Mouse (Mus musculus) midbrain, embryonic 13.5 days (tissue): ENCODE results near the gene Dck. TPM values are rescaled to one million over a fixed set of nuclear protein-coding genes. Genes with fewer than 3 reads are reported as not detected.

Source experiments
- ATAC-seq: fragments of 200-750 bp; cut with Nextera tagmentation; 2 replicates; pipeline ENCODE4 v1.8.0; 2017; ENCODE audit warnings: mild to moderate bottlenecking, moderate TSS enrichment, moderate library complexity
- H3K27ac ChIP-seq: fragments of 300-500 bp; sonication (generic); 2 replicates; pipeline ENCODE4 v1.5.1; 2015; ENCODE audit warnings: inconsistent platforms, mild to moderate bottlenecking, moderate library complexity
- H3K27me3 ChIP-seq: fragments of 300-500 bp; sonication (generic); 2 replicates; pipeline ENCODE4 v1.6.1; 2015; ENCODE audit warnings: mild to moderate bottlenecking, inconsistent platforms
- H3K36me3 ChIP-seq: fragments of 300-500 bp; sonication (generic); 2 replicates; pipeline ENCODE4 v1.6.1; 2015; ENCODE audit warnings: mild to moderate bottlenecking, inconsistent platforms
- H3K4me1 ChIP-seq: fragments of 300-500 bp; sonication (generic); replicated peaks from 2 replicates; pipeline ENCODE4 v1.6.1; 2015; ENCODE audit warnings: inconsistent platforms
- H3K4me2 ChIP-seq: fragments of 300-500 bp; sonication (generic); replicated peaks from 2 replicates; pipeline ENCODE4 v1.6.1; 2015; ENCODE audit warnings: moderate library complexity, mild to moderate bottlenecking, inconsistent platforms
- H3K4me3 ChIP-seq: fragments of 300-500 bp; sonication (generic); replicated peaks from 2 replicates; pipeline ENCODE4 v1.5.1; 2015; ENCODE audit warnings: mild to moderate bottlenecking, inconsistent platforms
- H3K9ac ChIP-seq: fragments of 300-500 bp; sonication (generic); replicated peaks from 2 replicates; pipeline ENCODE4 v1.6.1; 2015; ENCODE audit warnings: mild to moderate bottlenecking, inconsistent platforms
- H3K9me3 ChIP-seq: fragments of 300-500 bp; sonication (generic); 2 replicates; pipeline ENCODE4 v1.6.1; 2016; ENCODE audit warnings: mild to moderate bottlenecking, inconsistent platforms
- WGBS: fragments of 180-500 bp; shearing (Covaris S2); methylation state at CpG from one replicate; pipeline ENCODE4 v1.1.7; 2015; 5-methylcytosine and 5-hydroxymethylcytosine counted together
- polyA plus RNA-seq: library from polyadenylated mRNA; unstranded; fragments of >200 nt; fragmentation: Nextera tagmentation; extraction: Ambion mirVana; gene quantifications from 2 replicates; pipeline ENCODE4 v1.2.1, GENCODE M21; 2015

Gene Dck
- polyA plus RNA-seq, 1 experiment from 2014 or later, result 82.1 TPM

DNA sequence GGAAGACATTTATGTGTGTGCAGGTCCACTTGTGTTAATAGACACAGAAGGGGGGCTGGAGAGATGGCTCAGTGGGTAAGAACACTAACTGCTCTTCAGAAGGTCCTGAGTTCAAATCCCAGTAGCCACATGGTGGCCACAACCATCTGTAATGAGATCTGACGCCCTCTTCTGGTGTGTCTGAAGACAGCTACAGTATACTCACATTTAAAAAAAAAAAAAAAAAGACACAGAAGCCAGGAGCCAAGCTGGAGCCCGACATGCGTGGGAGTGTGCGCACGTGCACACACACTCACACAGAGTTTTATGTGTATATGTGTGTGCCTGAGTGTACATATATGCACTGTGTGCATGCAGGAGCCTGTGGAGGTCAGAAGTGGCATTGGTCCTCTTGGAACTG is 2.2 kb upstream of the Dck start:
- Histone ChIP-seq H3K27ac (no peak overlapping the region), H3K4me3 (no peak overlapping the region), H3K36me3 (no peaks in the 10 kb centered on the region; the same call in 1 of the 2 replicates), H3K9me3 (no peaks in the 10 kb centered on the region), H3K4me1 (peaks cover 22% of the 10 kb centered on the region), H3K9ac (no peak overlapping the region), H3K4me2 (no peak overlapping the region), H3K27me3 (no peaks in the 10 kb centered on the region)
- WGBS, result 92% methylated on average over 5 of the region's 5 CpGs
- no peak for ATAC-seq

DNA sequence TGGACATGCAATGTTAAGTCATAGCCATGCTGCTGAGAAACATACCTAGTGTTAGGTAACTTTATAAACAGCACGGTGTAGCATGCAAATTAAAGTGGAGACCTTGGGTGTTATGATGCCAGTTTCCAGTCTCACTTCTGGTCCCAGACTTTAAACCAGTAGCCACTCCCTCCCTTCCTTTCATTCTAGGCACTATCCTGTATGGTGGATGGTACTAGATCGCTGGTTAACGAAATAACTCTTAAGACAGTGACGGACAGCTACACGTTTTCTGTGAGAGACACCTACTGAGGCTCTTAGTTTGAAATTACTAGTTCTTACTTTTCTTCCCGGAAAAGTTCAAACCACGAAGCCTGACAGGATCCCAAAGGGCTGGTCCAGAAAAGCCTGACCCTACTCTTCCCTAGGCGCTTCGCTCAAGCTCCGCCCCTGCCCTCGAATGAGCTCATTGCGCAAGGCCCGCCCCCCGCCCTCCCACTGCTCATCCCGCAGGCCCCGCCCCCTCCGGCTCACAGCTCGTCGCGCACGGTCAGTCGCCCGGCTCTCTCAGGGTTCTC is 288 bp upstream of the Dck start:
- H3K9me3 ChIP-seq, result no peaks in the 10 kb centered on the region
- peak; percentile 74 for ATAC-seq
- H3K9ac ChIP-seq, result peak overlapping the region; percentile 75; the same call in 1 of the 2 replicates
- H3K27ac ChIP-seq, result peak overlapping the region; percentile 88
- WGBS, result 1% methylated on average over 22 of the region's 23 CpGs
- H3K36me3 ChIP-seq, result peaks cover 2% of the 10 kb centered on the region
- H3K27me3 ChIP-seq, result no peaks in the 10 kb centered on the region
- H3K4me2 ChIP-seq, result peak overlapping the region; percentile 61
- peaks cover 25% of the 10 kb centered on the region for H3K4me1 ChIP-seq
- H3K4me3 ChIP-seq, result peak overlapping the region; percentile 61

- no peaks in the 10 kb centered on the region for H3K27me3 ChIP-seq
- peak overlapping the region; percentile 75 for H3K9ac ChIP-seq
- peaks cover 25% of the 10 kb centered on the region for H3K4me1 ChIP-seq
- H3K36me3 ChIP-seq, result peaks cover 8% of the 10 kb centered on the region
- 0 out of 2 replicates have a peak, but pooled peaks have one; percentile 0 for ATAC-seq
- H3K4me2 ChIP-seq, result peak overlapping the region; percentile 61
- H3K27ac ChIP-seq, result peak overlapping the region; percentile 88
- no peaks in the 10 kb centered on the region for H3K9me3 ChIP-seq
- WGBS, result 10% methylated on average over 6 of the region's 6 CpGs
- peak overlapping the region; percentile 61 for H3K4me3 ChIP-seq
These were observed 791 bp downstream of the Dck start for GRCm38 (mm10) chr5:88765587-88765986.

DNA sequence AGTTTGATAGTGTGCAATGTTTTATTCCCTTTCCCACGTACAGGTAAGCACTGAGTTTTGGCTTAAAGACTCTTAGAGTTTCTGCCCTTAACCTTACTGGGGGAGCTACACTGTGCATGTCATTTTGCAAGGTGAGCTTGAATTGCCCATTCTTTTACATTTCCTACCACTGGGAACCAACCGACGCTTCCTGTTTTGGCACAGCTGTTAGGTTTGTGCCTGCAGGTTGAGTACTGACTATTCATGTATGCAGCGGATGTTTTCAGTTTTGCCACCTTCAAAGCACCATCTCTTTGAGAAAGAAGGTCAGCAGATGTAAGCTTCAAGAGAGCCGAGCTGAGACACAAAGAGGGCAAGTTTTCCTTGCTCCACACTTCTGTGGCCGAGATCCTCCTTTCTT is 1.3 kb downstream of the Dck start:
- 54% methylated on average over 6 of the region's 6 CpGs for WGBS

GRCm38 (mm10) chr5:88766863-88767262 is 2.1 kb downstream of the Dck start:
- H3K9ac ChIP-seq, result peak overlapping the region; percentile 75; the same call in 1 of the 2 replicates
- 95% methylated on average over 5 of the region's 5 CpGs for WGBS
- ATAC-seq, result no peak
- H3K27me3 ChIP-seq, result no peaks in the 10 kb centered on the region
- peaks cover 25% of the 10 kb centered on the region for H3K4me1 ChIP-seq
- H3K36me3 ChIP-seq, result peaks cover 18% of the 10 kb centered on the region
- no peak overlapping the region for H3K27ac ChIP-seq
- no peaks in the 10 kb centered on the region for H3K9me3 ChIP-seq
- peak overlapping the region; percentile 61 for H3K4me2 ChIP-seq
- H3K4me3 ChIP-seq, result peak overlapping the region; percentile 61

More for the DNA sequence above, 1.3 kb downstream of the Dck start:
- no peak overlapping the region for H3K27ac ChIP-seq
- peak overlapping the region; percentile 61 for H3K4me3 ChIP-seq
- H3K9me3 ChIP-seq, result no peaks in the 10 kb centered on the region
- no peak for ATAC-seq
- H3K36me3 ChIP-seq, result peaks cover 11% of the 10 kb centered on the region
- no peaks in the 10 kb centered on the region for H3K27me3 ChIP-seq
- H3K4me2 ChIP-seq, result peak overlapping the region; percentile 61
- H3K4me1 ChIP-seq, result peaks cover 25% of the 10 kb centered on the region
- peak overlapping the region; percentile 75 for H3K9ac ChIP-seq

DNA sequence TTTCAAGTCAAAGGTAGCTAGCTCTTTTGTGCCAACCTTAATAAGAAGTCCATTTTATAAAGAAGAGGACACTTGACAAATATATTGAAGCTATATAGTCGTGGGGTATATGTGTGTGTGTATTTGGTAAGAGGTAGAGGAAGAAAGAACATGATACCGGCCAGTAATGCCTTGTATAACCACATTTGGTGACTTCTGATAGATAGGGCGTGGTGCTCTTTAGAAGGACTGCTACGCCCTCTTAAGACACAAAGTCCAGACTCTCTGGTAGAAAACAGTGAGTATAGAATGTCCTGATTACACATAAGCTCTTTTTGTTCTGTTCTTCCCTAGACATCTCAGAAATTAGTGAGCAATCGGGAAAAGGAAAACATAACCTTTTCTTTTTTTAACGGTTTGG is 3.4 kb downstream of the Dck start:
- no peak overlapping the region for H3K4me3 ChIP-seq
- no peak overlapping the region for H3K27ac ChIP-seq
- peaks cover 30% of the 10 kb centered on the region for H3K36me3 ChIP-seq
- 95% methylated on average over 6 of the region's 6 CpGs for WGBS
- H3K9ac ChIP-seq, result no peak overlapping the region
- no peaks in the 10 kb centered on the region for H3K27me3 ChIP-seq
- H3K9me3 ChIP-seq, result no peaks in the 10 kb centered on the region
- H3K4me1 ChIP-seq, result peaks cover 25% of the 10 kb centered on the region
- no peak for ATAC-seq
- H3K4me2 ChIP-seq, result no peak overlapping the region

DNA sequence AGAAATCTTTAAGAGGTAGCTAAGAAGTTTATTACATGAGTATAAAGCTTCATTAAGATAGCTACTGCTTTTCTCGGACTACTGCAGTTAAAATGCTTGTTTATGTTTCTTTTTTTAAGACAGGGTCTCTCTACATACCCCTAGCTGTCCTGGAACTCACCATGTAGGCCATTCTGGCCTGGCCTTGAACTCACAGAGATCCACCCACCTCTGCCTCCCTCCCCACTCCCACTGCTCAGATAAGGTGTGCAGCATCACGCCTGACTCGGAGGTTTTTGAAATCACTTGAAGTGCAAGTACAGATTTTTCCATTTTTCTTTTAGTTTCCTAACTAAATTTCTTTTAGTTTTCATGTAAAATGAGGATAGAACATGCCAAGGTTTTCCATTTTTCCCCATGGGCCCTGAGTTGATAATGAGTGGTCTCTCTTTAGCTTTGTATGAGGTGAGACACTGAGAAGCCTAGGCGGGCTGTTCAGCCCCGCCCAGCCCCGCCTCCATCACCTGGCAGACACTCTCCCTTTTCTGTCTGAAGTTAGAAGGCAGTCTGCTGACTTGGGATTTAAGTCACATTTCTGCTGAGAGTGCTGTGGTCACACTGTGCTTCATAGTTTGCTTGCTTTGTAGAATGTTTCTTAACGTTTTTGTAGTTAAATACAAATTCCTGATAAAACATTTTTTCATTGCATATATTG is 17.4 kb downstream of the Dck start:
- 89% methylated on average over 7 of the region's 7 CpGs for WGBS
- H3K36me3 ChIP-seq, result peaks cover 57% of the 10 kb centered on the region
- no peak for ATAC-seq
- no peaks in the 10 kb centered on the region for H3K4me1 ChIP-seq
- H3K27me3 ChIP-seq, result no peaks in the 10 kb centered on the region
- no peak overlapping the region for H3K4me3 ChIP-seq
- H3K4me2 ChIP-seq, result no peak overlapping the region
- H3K9ac ChIP-seq, result no peak overlapping the region
- no peaks in the 10 kb centered on the region for H3K9me3 ChIP-seq
- H3K27ac ChIP-seq, result no peak overlapping the region

- Histone ChIP-seq H3K36me3 (peaks cover 44% of the 10 kb centered on the region), H3K4me2 (no peak overlapping the region), H3K9me3 (no peaks in the 10 kb centered on the region), H3K27ac (no peak overlapping the region), H3K4me3 (no peak overlapping the region), H3K4me1 (no peaks in the 10 kb centered on the region), H3K9ac (no peak overlapping the region), H3K27me3 (no peaks in the 10 kb centered on the region)
- WGBS, result 89% methylated on average over 1 of the region's 1 CpGs
- ATAC-seq, result no peak
These were observed 20.3 kb downstream of the Dck start for GRCm38 (mm10) chr5:88785059-88785458.

- H3K4me3 ChIP-seq, result no peak overlapping the region
- 62% methylated on average over 9 of the region's 9 CpGs for WGBS
- no peak overlapping the region for H3K4me2 ChIP-seq
- H3K9ac ChIP-seq, result no peak overlapping the region
- no peaks in the 10 kb centered on the region for H3K9me3 ChIP-seq
- ATAC-seq, result no peak
- no peak overlapping the region for H3K27ac ChIP-seq
- H3K27me3 ChIP-seq, result no peaks in the 10 kb centered on the region
- peaks cover 5% of the 10 kb centered on the region; the same call in 1 of the 2 replicates for H3K36me3 ChIP-seq
- no peaks in the 10 kb centered on the region for H3K4me1 ChIP-seq
These were observed 25.9 kb downstream of the Dck start for GRCm38 (mm10) chr5:88790675-88791074.

GRCm38 (mm10) chr5:88791256-88792245 is 26.8 kb downstream of the Dck start:
- no peaks in the 10 kb centered on the region for H3K27me3 ChIP-seq
- no peak overlapping the region for H3K4me3 ChIP-seq
- H3K36me3 ChIP-seq, result no peaks in the 10 kb centered on the region
- H3K27ac ChIP-seq, result no peak overlapping the region
- ATAC-seq, result peak; percentile 75
- H3K9ac ChIP-seq, result no peak overlapping the region
- 43% methylated on average over 10 of the region's 10 CpGs for WGBS
- no peaks in the 10 kb centered on the region for H3K9me3 ChIP-seq
- no peak overlapping the region for H3K4me2 ChIP-seq
- no peaks in the 10 kb centered on the region for H3K4me1 ChIP-seq

DNA sequence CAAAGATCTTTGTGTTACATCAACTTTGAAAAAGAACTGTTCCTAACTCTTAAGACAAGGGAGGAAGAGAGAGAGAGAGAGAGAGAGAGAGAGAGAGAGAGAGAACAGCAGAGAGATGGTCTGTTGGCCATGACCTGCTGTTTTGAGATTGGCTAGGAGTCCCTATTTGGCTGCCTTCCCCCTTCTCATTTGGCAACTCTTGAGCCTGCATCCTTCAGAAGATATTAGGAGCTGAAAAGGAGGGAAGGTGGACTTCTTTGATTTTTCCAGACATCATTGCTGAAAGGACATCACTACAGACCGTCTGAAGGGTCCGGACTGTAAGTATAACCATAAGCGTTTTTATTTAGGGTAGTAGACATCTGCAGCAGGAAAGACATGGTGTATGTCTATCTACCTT is 28.9 kb downstream of the Dck start:
- Histone ChIP-seq H3K4me2 (no peak overlapping the region), H3K27me3 (no peaks in the 10 kb centered on the region), H3K27ac (no peak overlapping the region), H3K4me3 (no peak overlapping the region), H3K4me1 (no peaks in the 10 kb centered on the region), H3K36me3 (no peaks in the 10 kb centered on the region), H3K9ac (no peak overlapping the region), H3K9me3 (no peaks in the 10 kb centered on the region)
- WGBS, result 93% methylated on average over 3 of the region's 3 CpGs
- ATAC-seq, result no peak
